Mouse (Mus musculus) lung, adult 2 months (tissue): ENCODE results near the gene Heatr5a.

Source experiments
- CTCF ChIP-seq: fragments of 200-500 bp; IDR thresholded peaks from 2 replicates; pipeline ENCODE4 v1.5.1; 2011; ENCODE audit warnings: mild to moderate bottlenecking, low read length, control low read depth; ENCODE audit not compliant: insufficient read depth
- POLR2A ChIP-seq: fragments of 200-500 bp; IDR thresholded peaks from 2 replicates; pipeline ENCODE4 v1.6.1; 2011; ENCODE audit warnings: low read depth, mild to moderate bottlenecking, control low read depth, low read length, borderline replicate concordance; ENCODE audit errors: extremely low read depth

DNA sequence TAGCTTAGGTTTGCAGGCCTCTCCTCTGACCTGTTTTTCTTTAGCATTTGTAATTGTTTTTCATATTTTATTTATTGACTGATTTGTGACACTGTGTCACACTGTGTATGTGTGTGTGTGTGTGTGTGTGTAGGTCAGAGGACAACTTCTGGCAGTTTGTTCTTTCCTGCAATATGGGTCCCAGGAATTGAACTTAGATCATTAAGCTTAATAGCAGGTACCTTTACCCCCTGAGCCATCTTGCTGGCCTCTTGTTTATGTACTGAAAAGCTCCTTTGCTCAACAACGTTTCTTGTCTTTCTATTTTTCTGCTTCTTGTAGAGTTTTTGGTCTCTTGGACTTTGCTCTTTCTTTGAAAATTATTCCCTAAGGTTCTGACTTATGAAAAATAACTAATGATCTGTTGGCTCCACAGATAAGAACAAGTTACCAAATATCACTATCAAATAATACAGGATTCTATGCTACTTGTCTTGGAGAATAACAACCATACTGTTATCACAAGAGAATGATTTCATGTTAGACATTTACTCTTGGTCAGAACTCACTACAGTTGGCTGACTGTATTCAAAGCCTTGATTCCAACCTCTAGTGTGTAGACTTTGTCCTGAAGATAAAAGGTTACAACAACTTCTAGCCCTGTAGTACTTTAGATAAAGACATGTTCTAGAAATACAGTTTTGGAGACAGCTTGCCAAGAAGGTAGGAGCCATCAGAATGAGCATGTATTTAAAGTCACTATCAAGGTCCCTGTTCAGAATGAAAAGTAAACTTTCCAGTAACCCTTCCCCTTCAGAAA is 24.8 kb upstream of the Heatr5a start:
- no peak for TF ChIP-seq CTCF
- no peak for TF ChIP-seq POLR2A
